In the genomic region with DNA sequence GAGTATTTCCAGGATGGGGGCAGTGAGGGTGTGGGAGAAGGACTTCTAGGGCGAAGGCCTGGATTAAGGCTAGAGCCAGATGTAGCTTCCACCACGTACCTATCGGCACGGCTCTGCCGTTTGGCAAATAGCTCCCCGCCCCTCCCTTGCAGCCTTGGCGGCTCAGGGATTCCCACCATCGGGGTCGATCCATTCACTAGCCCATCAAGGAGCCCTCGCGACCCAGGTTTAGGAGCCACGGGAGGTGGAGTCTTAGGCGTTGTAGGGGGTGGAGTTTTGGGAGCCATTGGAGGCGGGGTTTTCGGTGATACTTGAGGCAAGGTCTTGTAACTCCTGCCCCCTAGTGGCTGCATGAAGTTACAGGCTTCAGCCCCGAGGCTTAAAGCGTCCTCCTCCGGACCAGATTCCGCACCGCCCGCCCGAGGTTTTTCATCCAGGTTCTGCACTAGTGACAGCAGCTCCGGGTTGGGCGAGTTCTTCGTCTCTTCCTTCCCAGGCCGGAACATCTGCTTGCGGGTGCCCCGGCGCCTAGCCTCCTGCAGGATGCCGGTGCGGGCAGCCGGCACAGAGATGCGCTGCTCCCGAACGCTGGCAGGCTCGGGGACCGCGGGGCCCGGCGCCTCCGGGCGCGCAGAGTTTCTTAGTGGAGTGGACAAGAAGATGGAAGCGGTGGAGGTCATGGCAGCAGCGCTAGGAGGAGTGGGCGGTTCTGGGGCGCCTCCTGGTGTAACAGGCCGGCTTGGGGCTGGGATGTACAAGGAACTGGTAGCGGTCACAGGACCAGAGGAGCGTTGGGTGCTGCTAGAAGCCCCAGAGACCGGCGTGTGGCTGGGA, we compare ENCODE assay signal across 7 mouse cellular contexts. TPM values are rescaled to one million over a fixed set of nuclear protein-coding genes. Genes with fewer than 3 reads are reported as not detected.
A peak's percentile ranks its signal among the peaks of the same experiment; 100 is the strongest.
DNase-seq lines count a peak whose midpoint lies in the region; ATAC-seq lines count a peak whose summit lies in the region.

No protein-coding gene starts in this region.

- peak; percentile 94 for DNase-seq in adrenal gland, postnatal 10 days
- peak; percentile 93 for DNase-seq in embryonic facial prominence, embryonic 10.5 days (ENCODE audit: low spot score)
- DNase-seq in kidney, adult 11 months = peak; percentile 95
- peak; percentile 92 for DNase-seq in limb, embryonic 10.5 days (ENCODE audit: low spot score)
- DNase-seq in spleen, adult 12 weeks (ENCODE audit: low spot score) = peak; percentile 81

- H3K36me3 ChIP-seq in embryonic facial prominence, embryonic 10.5 days (replicated peaks) = no peaks in the 10 kb centered on the region
- H3K36me3 ChIP-seq in limb, embryonic 10.5 days = no peaks in the 10 kb centered on the region
- H3K36me3 ChIP-seq in midbrain, embryonic 13.5 days = no peaks in the 10 kb centered on the region

- H3K4me1 ChIP-seq in embryonic facial prominence, embryonic 10.5 days = peaks cover 33% of the 10 kb centered on the region
- peaks cover 32% of the 10 kb centered on the region for H3K4me1 ChIP-seq in limb, embryonic 10.5 days
- peaks cover 16% of the 10 kb centered on the region for H3K4me1 ChIP-seq in midbrain, embryonic 13.5 days (replicated peaks)

- peak overlapping the region; percentile 82 for H3K9ac ChIP-seq in midbrain, embryonic 13.5 days (replicated peaks)

- peak overlapping the region; percentile 74 for H3K4me3 ChIP-seq in embryonic facial prominence, embryonic 10.5 days
- H3K4me3 ChIP-seq in limb, embryonic 10.5 days = peak overlapping the region; percentile 76
- peak overlapping the region; percentile 63 for H3K4me3 ChIP-seq in midbrain, embryonic 13.5 days (replicated peaks)

- H3K4me2 ChIP-seq in midbrain, embryonic 13.5 days (replicated peaks) = peak overlapping the region; percentile 91

- no peaks in the 10 kb centered on the region for H3K9me3 ChIP-seq in embryonic facial prominence, embryonic 10.5 days
- H3K9me3 ChIP-seq in limb, embryonic 10.5 days (replicated peaks) = no peaks in the 10 kb centered on the region
- no peaks in the 10 kb centered on the region for H3K9me3 ChIP-seq in midbrain, embryonic 13.5 days

- peaks cover 35% of the 10 kb centered on the region for H3K27me3 ChIP-seq in embryonic facial prominence, embryonic 10.5 days (replicated peaks; ENCODE audit: low read depth, poor library complexity, severe bottlenecking)
- H3K27me3 ChIP-seq in limb, embryonic 10.5 days (ENCODE audit: low read depth, poor library complexity, severe bottlenecking) = peaks cover 36% of the 10 kb centered on the region
- peaks cover 25% of the 10 kb centered on the region for H3K27me3 ChIP-seq in midbrain, embryonic 13.5 days

- WGBS in embryonic facial prominence, embryonic 10.5 days = 2% methylated on average over 52 of the region's 52 CpGs
- 2% methylated on average over 52 of the region's 52 CpGs for WGBS in limb, embryonic 10.5 days
- WGBS in midbrain, embryonic 13.5 days = 1% methylated on average over 52 of the region's 52 CpGs

- ATAC-seq in granulocyte monocyte progenitor cell, adult 5-6 weeks (replicated peaks; ENCODE audit: poor library complexity, severe bottlenecking) = peak; percentile 95
- ATAC-seq in midbrain, embryonic 13.5 days = peak; percentile 85

- peak overlapping the region; percentile 84 for H3K27ac ChIP-seq in embryonic facial prominence, embryonic 10.5 days (replicated peaks)
- H3K27ac ChIP-seq in limb, embryonic 10.5 days = peak overlapping the region; percentile 87
- H3K27ac ChIP-seq in midbrain, embryonic 13.5 days = peak overlapping the region; percentile 88

RNA-seq across cellular contexts. Expression of gene Myoz1, which starts 4.7 kb away (rescaled TPM):
- total RNA-seq in adrenal gland, postnatal 10 days (2021) = 10 to 100 TPM; 27.5 to 61.9 TPM
- polyA plus RNA-seq in embryonic facial prominence, embryonic 10.5 days (2016; fragmentation: Nextera tagmentation; extraction: Ambion mirVana) = 0.26 and 0.71 TPM in 2 replicates
- total RNA-seq in granulocyte monocyte progenitor cell, adult 5-6 weeks (2014; fragmentation: Nextera tagmentation) = not detected in 2 replicates
- not detected in 2 replicates for total RNA-seq in granulocyte monocyte progenitor cell, adult 5-6 weeks (2017)
- polyA plus RNA-seq in limb, embryonic 10.5 days (2016; fragmentation: Nextera tagmentation; extraction: Ambion mirVana) = 0.86 TPM in 1 of 2 replicates, not detected in the other
- not detected in 2 replicates for polyA plus RNA-seq in midbrain, embryonic 13.5 days (2015; fragmentation: Nextera tagmentation; extraction: Ambion mirVana)

RNA-seq across cellular contexts. Expression of gene Synpo2l, which starts 7.1 kb away (rescaled TPM):
- total RNA-seq in adrenal gland, postnatal 10 days (2021) = 10 to 100 TPM in 1 of 2 experiments, 1 to 10 TPM in 1; 5.8 to 14.5 TPM
- polyA plus RNA-seq in embryonic facial prominence, embryonic 10.5 days (2016; fragmentation: Nextera tagmentation; extraction: Ambion mirVana) = 0.50 and 0.54 TPM in 2 replicates
- 0.32 and 0.56 TPM in 2 replicates for total RNA-seq in granulocyte monocyte progenitor cell, adult 5-6 weeks (2014; fragmentation: Nextera tagmentation)
- not detected in 2 replicates for total RNA-seq in granulocyte monocyte progenitor cell, adult 5-6 weeks (2017)
- 0.51 and 1.9 TPM in 2 replicates for polyA plus RNA-seq in limb, embryonic 10.5 days (2016; fragmentation: Nextera tagmentation; extraction: Ambion mirVana)
- 0.15 and 0.27 TPM in 2 replicates for polyA plus RNA-seq in midbrain, embryonic 13.5 days (2015; fragmentation: Nextera tagmentation; extraction: Ambion mirVana)

RNA-seq across cellular contexts. Expression of gene Sec24c, which starts 13.1 kb away (rescaled TPM):
- 100 to 1,000 TPM; 120 to 130 TPM for total RNA-seq in adrenal gland, postnatal 10 days (2021)
- 117 and 120 TPM in 2 replicates for polyA plus RNA-seq in embryonic facial prominence, embryonic 10.5 days (2016; fragmentation: Nextera tagmentation; extraction: Ambion mirVana)
- 102 and 121 TPM in 2 replicates for total RNA-seq in granulocyte monocyte progenitor cell, adult 5-6 weeks (2014; fragmentation: Nextera tagmentation)
- total RNA-seq in granulocyte monocyte progenitor cell, adult 5-6 weeks (2017) = 88.3 and 103 TPM in 2 replicates
- 113 and 122 TPM in 2 replicates for polyA plus RNA-seq in limb, embryonic 10.5 days (2016; fragmentation: Nextera tagmentation; extraction: Ambion mirVana)
- 88.4 and 96.7 TPM in 2 replicates for polyA plus RNA-seq in midbrain, embryonic 13.5 days (2015; fragmentation: Nextera tagmentation; extraction: Ambion mirVana)

RNA-seq across cellular contexts. Expression of gene Usp54, which starts 20.2 kb away (rescaled TPM):
- 10 to 100 TPM; 12.6 to 13.1 TPM for total RNA-seq in adrenal gland, postnatal 10 days (2021)
- polyA plus RNA-seq in embryonic facial prominence, embryonic 10.5 days (2016; fragmentation: Nextera tagmentation; extraction: Ambion mirVana) = 13.4 and 15.2 TPM in 2 replicates
- 5.1 and 9.4 TPM in 2 replicates for total RNA-seq in granulocyte monocyte progenitor cell, adult 5-6 weeks (2014; fragmentation: Nextera tagmentation)
- total RNA-seq in granulocyte monocyte progenitor cell, adult 5-6 weeks (2017) = 4.1 and 4.6 TPM in 2 replicates
- polyA plus RNA-seq in limb, embryonic 10.5 days (2016; fragmentation: Nextera tagmentation; extraction: Ambion mirVana) = 13.5 and 16.6 TPM in 2 replicates
- 12.5 and 13.1 TPM in 2 replicates for polyA plus RNA-seq in midbrain, embryonic 13.5 days (2015; fragmentation: Nextera tagmentation; extraction: Ambion mirVana)

RNA-seq across cellular contexts. Expression of gene Fut11, which starts 33.7 kb away (rescaled TPM):
- total RNA-seq in adrenal gland, postnatal 10 days (2021) = 10 to 100 TPM; 16.3 to 18.6 TPM
- polyA plus RNA-seq in embryonic facial prominence, embryonic 10.5 days (2016; fragmentation: Nextera tagmentation; extraction: Ambion mirVana) = 20.2 and 20.9 TPM in 2 replicates
- 9.0 and 9.3 TPM in 2 replicates for total RNA-seq in granulocyte monocyte progenitor cell, adult 5-6 weeks (2014; fragmentation: Nextera tagmentation)
- 7.5 and 9.3 TPM in 2 replicates for total RNA-seq in granulocyte monocyte progenitor cell, adult 5-6 weeks (2017)
- 18.2 and 20.4 TPM in 2 replicates for polyA plus RNA-seq in limb, embryonic 10.5 days (2016; fragmentation: Nextera tagmentation; extraction: Ambion mirVana)
- 22.7 and 26.0 TPM in 2 replicates for polyA plus RNA-seq in midbrain, embryonic 13.5 days (2015; fragmentation: Nextera tagmentation; extraction: Ambion mirVana)

Comparison
In these comparisons a context has a peak if more than half of its experiments do, and no peak if none do; other contexts are left out.
1. Peak in every context shown above with its lines: DNase-seq, ATAC-seq, H3K4me3 ChIP-seq and H3K27ac ChIP-seq.